Mouse (Mus musculus) testis, postnatal 10 days (tissue): ENCODE results near the gene Nav1.

Source experiments
- DNase-seq: peaks from one replicate; pipeline ENCODE4 v3.0.0; 2021; ENCODE audit warnings: low spot score

Gene Nav1

GRCm38 (mm10) chr1:135607019-135607418 is at the start of gene Nav1:
TSS of gene Nav1 (minus strand) at chr1:135607295.
- DNase-seq = no peak

- no peak for DNase-seq
Measured at GRCm38 (mm10) chr1:135653909-135654308, 46.8 kb upstream of the Nav1 start.

- no peak for DNase-seq
Measured at GRCm38 (mm10) chr1:135645459-135646195, 38.5 kb upstream of the Nav1 start.

GRCm38 (mm10) chr1:135644110-135644509 is 37.0 kb upstream of the Nav1 start:
- DNase-seq = peak; percentile 54

GRCm38 (mm10) chr1:135643691-135644090 is 36.6 kb upstream of the Nav1 start:
- DNase-seq = no peak

- DNase-seq = no peak
Measured at GRCm38 (mm10) chr1:135639853-135640252, 32.8 kb upstream of the Nav1 start.

GRCm38 (mm10) chr1:135639093-135639492 is 32.0 kb upstream of the Nav1 start:
- DNase-seq = no peak

GRCm38 (mm10) chr1:135637574-135638008 is 30.5 kb upstream of the Nav1 start:
- DNase-seq = no peak

GRCm38 (mm10) chr1:135636111-135636511 is 29.0 kb upstream of the Nav1 start:
- DNase-seq = no peak

- no peak for DNase-seq
Measured at GRCm38 (mm10) chr1:135635323-135636064, 28.4 kb upstream of the Nav1 start.

- DNase-seq = peak; percentile 80
Measured at GRCm38 (mm10) chr1:135634791-135635190, 27.7 kb upstream of the Nav1 start.

GRCm38 (mm10) chr1:135633884-135634283 is 26.8 kb upstream of the Nav1 start:
- DNase-seq = no peak

- DNase-seq = no peak
Measured at GRCm38 (mm10) chr1:135633478-135633877, 26.4 kb upstream of the Nav1 start.

- no peak for DNase-seq
Measured at GRCm38 (mm10) chr1:135632199-135632598, 25.1 kb upstream of the Nav1 start.

- DNase-seq = peak; percentile 76
Measured at GRCm38 (mm10) chr1:135631515-135631914, 24.4 kb upstream of the Nav1 start.

- no peak for DNase-seq
Measured at GRCm38 (mm10) chr1:135629846-135630245, 22.8 kb upstream of the Nav1 start.

- no peak for DNase-seq
Measured at GRCm38 (mm10) chr1:135626218-135626617, 19.1 kb upstream of the Nav1 start.

GRCm38 (mm10) chr1:135625741-135626140 is 18.6 kb upstream of the Nav1 start:
- no peak for DNase-seq

- no peak for DNase-seq
Measured at GRCm38 (mm10) chr1:135624646-135625045, 17.6 kb upstream of the Nav1 start.

GRCm38 (mm10) chr1:135623136-135623535 is 16.0 kb upstream of the Nav1 start:
- DNase-seq = no peak

- DNase-seq = no peak
Measured at GRCm38 (mm10) chr1:135621307-135621706, 14.2 kb upstream of the Nav1 start.

GRCm38 (mm10) chr1:135619932-135620391 is 12.9 kb upstream of the Nav1 start:
- no peak for DNase-seq

- DNase-seq = no peak
Measured at GRCm38 (mm10) chr1:135619130-135619529, 12.0 kb upstream of the Nav1 start.
